Mouse (Mus musculus) cerebellum, adult 2 months (tissue): ENCODE results near the gene Steap3.

Source experiments
- CTCF ChIP-seq: fragments of 200-500 bp; IDR thresholded peaks from 2 replicates; pipeline ENCODE4 v1.5.1; 2011; ENCODE audit warnings: low read depth, mild to moderate bottlenecking, control low read depth, low read length, moderate library complexity, borderline replicate concordance; ENCODE audit not compliant: insufficient read depth
- POLR2A ChIP-seq: fragments of 200-500 bp; IDR thresholded peaks from 2 replicates; pipeline ENCODE4 v1.6.1; 2011; ENCODE audit warnings: low read length, control low read depth, borderline replicate concordance; ENCODE audit not compliant: insufficient read depth

DNA sequence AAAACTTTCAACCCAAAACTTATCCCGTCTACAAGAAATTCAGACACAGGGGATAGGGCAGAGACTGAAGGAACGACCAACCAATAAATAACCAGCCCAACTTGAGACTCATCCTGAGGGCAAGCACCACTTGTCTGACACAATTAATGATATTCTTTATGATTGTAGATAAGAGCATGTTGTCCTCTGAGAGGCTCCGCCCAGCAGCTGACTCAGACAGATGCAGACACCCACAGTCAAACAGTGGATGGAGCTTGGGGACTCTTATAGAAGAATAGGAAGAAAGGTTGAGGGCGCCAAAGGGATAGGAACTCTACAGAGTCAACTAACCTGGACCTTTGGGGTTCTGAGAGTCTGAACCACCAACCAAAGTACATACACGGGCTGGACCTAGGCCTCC, 22.7 kb downstream of the Steap3 start:
- TF ChIP-seq CTCF (no peak), POLR2A (no peak)
